Mouse (Mus musculus): ENCODE data around the gene E130116L18Rik. TPM values are rescaled to one million over a fixed set of nuclear protein-coding genes. Genes with fewer than 3 reads are reported as not detected.
"Not testable (repeated sequence)": the region's sequence is repeated elsewhere in the genome, so short reads cannot be mapped to it uniquely, and the experiment has no call there.

E130116L18Rik gene
- polyA plus RNA-seq, 1 experiment from 2014 or later, result not detected

- Histone ChIP-seq H3K36me3 (ENCODE audit: control insufficient read depth, insufficient read depth, low read length) (no peaks in the 10 kb centered on the region), H3K27me3 (ENCODE audit: control insufficient read depth, insufficient read depth, low read length) (no peaks in the 10 kb centered on the region), H3K4me3 (ENCODE audit: low read depth, low read length) (no peak overlapping the region), H3K9me3 (ENCODE audit: control insufficient read depth, low read length) (no peaks in the 10 kb centered on the region), H3K9ac (ENCODE audit: low read length) (no peak overlapping the region), H3K4me2 (no peak overlapping the region), H3K27ac (ENCODE audit: low read depth, low read length) (no peak overlapping the region), H3K4me1 (ENCODE audit: control insufficient read depth, insufficient read depth, low read length) (no peaks in the 10 kb centered on the region)
- WGBS, result 83% methylated on average over 2 of the region's 2 CpGs
- ATAC-seq (ENCODE audit: low FRiP score) (no peak), DNase-seq (ENCODE audit: low spot score, missing footprints) (no peak)
These were observed 32.4 kb downstream of the E130116L18Rik start for GRCm38 (mm10) chr5:25190521-25190920.

GRCm38 (mm10) chr5:25188802-25189201 is 34.2 kb downstream of the E130116L18Rik start:
- Histone ChIP-seq H3K4me1 (ENCODE audit: control insufficient read depth, insufficient read depth, low read length) (no peaks in the 10 kb centered on the region), H3K9ac (ENCODE audit: low read length) (no peak overlapping the region), H3K9me3 (ENCODE audit: control insufficient read depth, low read length) (no peaks in the 10 kb centered on the region), H3K27me3 (ENCODE audit: control insufficient read depth, insufficient read depth, low read length) (no peaks in the 10 kb centered on the region), H3K4me3 (ENCODE audit: low read depth, low read length) (no peak overlapping the region), H3K27ac (ENCODE audit: low read depth, low read length) (no peak overlapping the region), H3K4me2 (no peak overlapping the region), H3K36me3 (ENCODE audit: control insufficient read depth, insufficient read depth, low read length) (no peaks in the 10 kb centered on the region)
- WGBS, result 27% methylated on average over 1 of the region's 1 CpGs
- DNase-seq (ENCODE audit: low spot score, missing footprints) (no peak), ATAC-seq (ENCODE audit: low FRiP score) (no peak)

GRCm38 (mm10) chr5:25187727-25188126 is 35.2 kb downstream of the E130116L18Rik start:
- Histone ChIP-seq H3K27me3 (ENCODE audit: control insufficient read depth, insufficient read depth, low read length) (no peaks in the 10 kb centered on the region), H3K9ac (ENCODE audit: low read length) (no peak overlapping the region), H3K27ac (ENCODE audit: low read depth, low read length) (no peak overlapping the region), H3K4me2 (no peak overlapping the region), H3K4me3 (ENCODE audit: low read depth, low read length) (no peak overlapping the region), H3K4me1 (ENCODE audit: control insufficient read depth, insufficient read depth, low read length) (no peaks in the 10 kb centered on the region), H3K9me3 (ENCODE audit: control insufficient read depth, low read length) (no peaks in the 10 kb centered on the region), H3K36me3 (ENCODE audit: control insufficient read depth, insufficient read depth, low read length) (no peaks in the 10 kb centered on the region)
- DNase-seq (ENCODE audit: low spot score, missing footprints), result no peak
- no peak for ATAC-seq (ENCODE audit: low FRiP score)

DNA sequence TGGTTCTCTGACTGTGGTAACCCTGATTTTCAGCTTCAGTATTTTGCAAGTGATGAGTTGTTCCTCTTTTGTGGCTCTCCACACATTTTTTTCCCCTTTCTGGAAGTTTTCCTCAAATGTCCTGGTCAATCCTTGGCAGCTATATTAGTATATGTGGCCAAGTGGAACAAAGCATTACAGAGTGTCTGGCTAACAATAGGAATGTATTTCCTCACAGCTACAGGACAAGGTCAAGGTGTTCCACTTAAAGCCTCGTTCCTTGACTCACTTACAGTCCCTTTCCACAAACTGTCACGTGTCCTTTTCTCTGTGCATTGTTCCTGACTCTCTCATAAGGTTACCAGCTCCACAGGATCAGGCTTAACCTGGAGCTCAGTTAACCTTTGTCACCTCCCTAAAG is 38.4 kb downstream of the E130116L18Rik start:
- no peak for ATAC-seq (ENCODE audit: low FRiP score)
- Histone ChIP-seq H3K4me1 (ENCODE audit: control insufficient read depth, insufficient read depth, low read length) (no peaks in the 10 kb centered on the region), H3K9ac (ENCODE audit: low read length) (no peak overlapping the region), H3K4me2 (no peak overlapping the region), H3K9me3 (ENCODE audit: control insufficient read depth, low read length) (no peaks in the 10 kb centered on the region), H3K27me3 (ENCODE audit: control insufficient read depth, insufficient read depth, low read length) (no peaks in the 10 kb centered on the region), H3K4me3 (ENCODE audit: low read depth, low read length) (no peak overlapping the region), H3K36me3 (ENCODE audit: control insufficient read depth, insufficient read depth, low read length) (no peaks in the 10 kb centered on the region), H3K27ac (ENCODE audit: low read depth, low read length) (no peak overlapping the region)
- no peak for DNase-seq (ENCODE audit: low spot score, missing footprints)
- WGBS, result 47% methylated on average over 2 of the region's 2 CpGs

DNA sequence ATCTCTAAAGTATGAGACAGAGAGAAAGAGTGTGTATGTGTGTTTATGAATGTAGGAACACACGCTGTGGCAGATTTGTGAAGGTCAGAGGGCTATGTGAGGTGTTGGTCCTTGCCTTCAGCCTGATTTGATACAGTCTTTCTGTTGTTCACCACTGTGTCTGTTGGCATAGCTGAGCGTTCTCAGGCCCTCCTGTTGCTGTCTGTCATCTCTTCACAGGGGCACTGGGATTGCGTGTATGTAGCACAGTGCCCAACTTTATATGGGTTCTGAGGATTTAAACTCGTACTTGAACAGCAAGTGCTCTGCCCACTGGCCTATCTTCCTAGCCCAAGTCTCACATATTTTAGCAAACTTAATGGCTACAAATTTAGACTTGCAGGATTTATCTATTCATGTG is 39.4 kb downstream of the E130116L18Rik start:
- H3K27ac ChIP-seq (ENCODE audit: low read depth, low read length), result no peak overlapping the region
- H3K4me1 ChIP-seq (ENCODE audit: control insufficient read depth, insufficient read depth, low read length), result no peaks in the 10 kb centered on the region
- no peak overlapping the region for H3K4me3 ChIP-seq (ENCODE audit: low read depth, low read length)
- no peaks in the 10 kb centered on the region for H3K27me3 ChIP-seq (ENCODE audit: control insufficient read depth, insufficient read depth, low read length)
- DNase-seq (ENCODE audit: low spot score, missing footprints) (no peak), ATAC-seq (ENCODE audit: low FRiP score) (no peak)
- no peaks in the 10 kb centered on the region for H3K9me3 ChIP-seq (ENCODE audit: control insufficient read depth, low read length)
- no peaks in the 10 kb centered on the region for H3K36me3 ChIP-seq (ENCODE audit: control insufficient read depth, insufficient read depth, low read length)
- no peak overlapping the region for H3K9ac ChIP-seq (ENCODE audit: low read length)
- WGBS, result 92% methylated on average over 4 of the region's 4 CpGs
- H3K4me2 ChIP-seq, result no peak overlapping the region

DNA sequence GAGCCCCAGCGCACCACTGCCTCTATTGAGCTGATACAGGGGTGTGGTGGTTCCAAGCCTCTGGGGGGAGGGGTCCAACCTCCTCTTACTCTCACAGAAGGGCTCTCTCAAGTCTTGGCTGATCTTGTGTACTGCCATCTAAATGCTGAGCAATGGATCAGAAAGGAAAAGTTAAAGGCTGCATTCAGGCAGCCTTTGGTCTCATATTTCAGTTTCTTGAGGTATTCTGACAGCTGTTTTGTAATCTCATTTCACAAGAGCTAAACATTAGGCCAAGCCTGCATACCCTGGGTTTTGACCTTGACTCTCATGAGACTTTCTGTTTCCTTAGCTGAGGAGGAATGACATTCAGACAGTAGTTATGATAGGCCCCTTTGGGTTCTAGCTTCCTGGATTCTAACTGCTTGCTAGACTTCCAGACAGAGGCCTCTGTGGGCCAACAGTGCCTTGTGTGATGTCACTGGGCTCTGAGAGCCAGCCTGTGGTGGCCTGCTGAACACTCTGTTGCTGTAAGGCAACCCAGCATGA is 41.9 kb downstream of the E130116L18Rik start, which contains the start of gene Galntl5:
Gene Galntl5 (plus strand): TSS at position 457 of the 528 bp plus-strand sequence.
- Histone ChIP-seq H3K27ac (ENCODE audit: low read depth, low read length) (no peak within 1 kb of the TSS), H3K9me3 (ENCODE audit: control insufficient read depth, low read length) (no peaks in the 10 kb centered on the region), H3K36me3 (ENCODE audit: control insufficient read depth, insufficient read depth, low read length) (no peaks in the 10 kb centered on the region), H3K4me2 (no peak within 1 kb of the TSS), H3K9ac (ENCODE audit: low read length) (no peak within 1 kb of the TSS), H3K27me3 (ENCODE audit: control insufficient read depth, insufficient read depth, low read length) (no peaks in the 10 kb centered on the region), H3K4me1 (ENCODE audit: control insufficient read depth, insufficient read depth, low read length) (no peaks in the 10 kb centered on the region), H3K4me3 (ENCODE audit: low read depth, low read length) (no peak within 1 kb of the TSS)
- no peak for ATAC-seq (ENCODE audit: low FRiP score)
- 90% methylated on average over 1 of the region's 1 CpGs for WGBS
- DNase-seq (ENCODE audit: low spot score, missing footprints), result no peak

DNA sequence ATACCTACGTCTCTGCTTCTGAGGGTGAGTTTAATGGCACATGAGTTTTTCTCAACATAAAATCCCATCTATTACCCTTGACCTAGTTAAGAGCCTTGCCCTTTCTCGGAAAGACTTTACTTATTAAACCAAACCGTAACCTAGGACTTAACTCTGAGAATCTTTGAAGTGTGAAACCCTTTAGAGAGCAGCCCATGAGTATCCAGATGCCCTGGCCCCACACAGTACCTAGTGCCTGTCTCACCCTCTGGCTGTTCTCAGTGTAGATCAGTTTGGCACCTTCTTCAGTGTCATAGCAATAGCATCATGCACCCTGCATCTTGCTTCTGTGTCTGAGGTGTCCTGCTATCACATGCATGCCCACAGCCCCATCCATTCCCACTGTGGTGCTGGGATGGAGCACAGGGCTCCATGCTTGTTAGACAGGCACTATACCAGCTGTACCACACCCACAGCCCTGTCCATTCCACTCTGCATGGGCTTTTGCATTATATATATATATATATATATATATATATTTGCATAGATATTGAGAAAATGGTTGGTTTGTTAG is 42.9 kb downstream of the E130116L18Rik start:
- 89% methylated on average over 3 of the region's 3 CpGs for WGBS
- DNase-seq (ENCODE audit: low spot score, missing footprints) (no peak), ATAC-seq (ENCODE audit: low FRiP score) (no peak)
- Histone ChIP-seq H3K27me3 (ENCODE audit: control insufficient read depth, insufficient read depth, low read length) (no peaks in the 10 kb centered on the region), H3K4me2 (no peak overlapping the region), H3K4me1 (ENCODE audit: control insufficient read depth, insufficient read depth, low read length) (no peaks in the 10 kb centered on the region), H3K36me3 (ENCODE audit: control insufficient read depth, insufficient read depth, low read length) (no peaks in the 10 kb centered on the region), H3K27ac (ENCODE audit: low read depth, low read length) (no peak overlapping the region), H3K9me3 (ENCODE audit: control insufficient read depth, low read length) (no peaks in the 10 kb centered on the region), H3K4me3 (ENCODE audit: low read depth, low read length) (no peak overlapping the region), H3K9ac (ENCODE audit: low read length) (no peak overlapping the region)

- Histone ChIP-seq H3K4me3 (ENCODE audit: low read depth, low read length) (no peak overlapping the region), H3K27me3 (ENCODE audit: control insufficient read depth, insufficient read depth, low read length) (no peaks in the 10 kb centered on the region), H3K4me2 (no peak overlapping the region), H3K9ac (ENCODE audit: low read length) (no peak overlapping the region), H3K4me1 (ENCODE audit: control insufficient read depth, insufficient read depth, low read length) (no peaks in the 10 kb centered on the region), H3K36me3 (ENCODE audit: control insufficient read depth, insufficient read depth, low read length) (no peaks in the 10 kb centered on the region), H3K27ac (ENCODE audit: low read depth, low read length) (no peak overlapping the region), H3K9me3 (ENCODE audit: control insufficient read depth, low read length) (no peaks in the 10 kb centered on the region)
- 93% methylated on average over 4 of the region's 4 CpGs for WGBS
- no peak for DNase-seq (ENCODE audit: low spot score, missing footprints)
- ATAC-seq (ENCODE audit: low FRiP score), result no peak
These were observed 43.7 kb downstream of the E130116L18Rik start for GRCm38 (mm10) chr5:25179284-25179683.

DNA sequence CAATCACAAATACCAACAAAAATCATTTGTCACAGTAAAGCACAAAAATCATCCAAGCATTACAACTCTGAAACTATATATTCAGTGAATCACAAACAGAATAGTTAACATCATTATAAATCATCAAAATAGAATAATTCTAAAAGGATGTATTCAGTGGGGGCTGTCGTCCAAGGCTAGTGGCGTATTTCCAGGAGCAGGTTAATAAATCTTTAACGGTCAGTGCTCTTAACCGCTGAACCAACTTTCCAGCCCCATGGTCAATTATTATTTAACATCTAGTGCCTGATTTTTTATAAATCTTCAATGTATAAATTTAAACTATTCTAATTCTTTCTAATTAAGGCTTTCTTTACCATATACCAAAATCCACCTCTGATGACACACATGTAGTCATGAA is 44.4 kb downstream of the E130116L18Rik start:
- not testable (repeated sequence) for H3K27ac ChIP-seq (ENCODE audit: low read depth, low read length); H3K4me3 ChIP-seq (ENCODE audit: low read depth, low read length); H3K27me3 ChIP-seq (ENCODE audit: control insufficient read depth, insufficient read depth, low read length); H3K9ac ChIP-seq (ENCODE audit: low read length); ATAC-seq (ENCODE audit: low FRiP score); H3K9me3 ChIP-seq (ENCODE audit: control insufficient read depth, low read length); H3K4me1 ChIP-seq (ENCODE audit: control insufficient read depth, insufficient read depth, low read length); H3K36me3 ChIP-seq (ENCODE audit: control insufficient read depth, insufficient read depth, low read length); DNase-seq (ENCODE audit: low spot score, missing footprints); H3K4me2 ChIP-seq
- WGBS, result 95% methylated on average over 4 of the region's 4 CpGs

Data from midbrain, embryonic 11.5 days (tissue).